Comparison of ENCODE assay signal across 22 mouse cellular contexts in genomic region chr6:137079701-137080100, GRCm38 (mm10).
A peak's percentile ranks its signal among the peaks of the same experiment; 100 is the strongest.
DNase-seq lines count a peak whose midpoint lies in the region; ATAC-seq and TF ChIP-seq lines count a peak whose summit lies in the region.
"Had no signal": no experiment of that assay in that cellular context is flagged by ENCODE, and none has a peak within 500 bp of the region (broad histone marks: within the 10 kb centered on the region; RNA-seq: fewer than 3 reads in every experiment).

No protein-coding gene starts in this region.

- H3K4me1 ChIP-seq in limb, embryonic 13.5 days, result peaks cover 6% of the 10 kb centered on the region; the same call in 1 of the 2 replicates
- H3K4me1 ChIP-seq in limb, embryonic 10.5 days, result peaks cover 5% of the 10 kb centered on the region
- H3K4me1 ChIP-seq in limb, embryonic 14.5 days (ENCODE audit: control insufficient read depth, insufficient read depth, low read length), result peaks cover 6% of the 10 kb centered on the region; the same call in 1 of the 2 replicates
- no peaks in the 10 kb centered on the region for H3K4me1 ChIP-seq in lung, postnatal 0 days (ENCODE audit: insufficient read depth, low read depth, low read length)
- H3K4me1 ChIP-seq: forebrain, embryonic 10.5 days; forebrain, embryonic 12.5 days had no signal

- 17% methylated on average over 6 of the region's 6 CpGs for WGBS in limb, embryonic 13.5 days
- 53% methylated on average over 6 of the region's 6 CpGs for WGBS in limb, embryonic 10.5 days
- WGBS in limb, embryonic 14.5 days, result 18% methylated on average over 6 of the region's 6 CpGs
- WGBS in lung, postnatal 0 days, result 68% methylated on average over 6 of the region's 6 CpGs

- H3K27me3 ChIP-seq in limb, embryonic 13.5 days, result no peaks in the 10 kb centered on the region
- H3K27me3 ChIP-seq in limb, embryonic 10.5 days (ENCODE audit: low read depth, poor library complexity, severe bottlenecking), result no peaks in the 10 kb centered on the region
- H3K27me3 ChIP-seq in limb, embryonic 14.5 days (ENCODE audit: control insufficient read depth, insufficient read depth, low read length), result no peaks in the 10 kb centered on the region
- no peaks in the 10 kb centered on the region for H3K27me3 ChIP-seq in lung, postnatal 0 days (replicated peaks; ENCODE audit: insufficient read depth, low read length)
- H3K27me3 ChIP-seq: embryonic facial prominence, embryonic 13.5 days; forebrain, embryonic 12.5 days had no signal

- H3K27ac ChIP-seq in limb, embryonic 13.5 days, result no peak overlapping the region
- no peak overlapping the region for H3K27ac ChIP-seq in limb, embryonic 10.5 days
- H3K27ac ChIP-seq in limb, embryonic 14.5 days (replicated peaks; ENCODE audit: low read depth, low read length), result no peak overlapping the region; the same call in 1 of the 2 replicates
- no peak overlapping the region for H3K27ac ChIP-seq in lung, postnatal 0 days (ENCODE audit: low read length)
- H3K27ac ChIP-seq: embryonic facial prominence, embryonic 13.5 days; forebrain, embryonic 10.5 days; forebrain, embryonic 12.5 days had no signal

- H3K9me3 ChIP-seq in limb, embryonic 13.5 days, result no peaks in the 10 kb centered on the region
- H3K9me3 ChIP-seq in limb, embryonic 10.5 days (replicated peaks), result no peaks in the 10 kb centered on the region
- H3K9me3 ChIP-seq in limb, embryonic 14.5 days (ENCODE audit: control insufficient read depth, low read length), result no peaks in the 10 kb centered on the region
- H3K9me3 ChIP-seq in lung, postnatal 0 days (ENCODE audit: low read length), result no peaks in the 10 kb centered on the region
- H3K9me3 ChIP-seq: embryonic facial prominence, embryonic 13.5 days; forebrain, embryonic 12.5 days had no signal

- TF ChIP-seq CTCF in lung, postnatal 0 days (IDR thresholded peaks at IDR 0.05), result no peak

- TF ChIP-seq POLR2A in limb, embryonic 14.5 days (IDR thresholded peaks at IDR 0.05; ENCODE audit: borderline replicate concordance, extremely low read depth, insufficient read depth, insufficient read length), result no peak

- no peak for TF ChIP-seq EP300 in lung, postnatal 0 days (IDR thresholded peaks at IDR 0.05)

- H3K4me3 ChIP-seq in limb, embryonic 13.5 days, result no peak overlapping the region
- no peak overlapping the region for H3K4me3 ChIP-seq in limb, embryonic 10.5 days
- no peak overlapping the region for H3K4me3 ChIP-seq in limb, embryonic 14.5 days (replicated peaks; ENCODE audit: low read length)
- H3K4me3 ChIP-seq in lung, postnatal 0 days (ENCODE audit: low read depth, low read length), result no peak overlapping the region
- H3K4me3 ChIP-seq: embryonic facial prominence, embryonic 13.5 days; erythroblast, embryonic 14.5 days; forebrain, embryonic 10.5 days; forebrain, embryonic 12.5 days had no signal

- 0 out of 2 replicates have a peak overlapping the region, but pooled peaks have one; percentile 14 for H3K4me2 ChIP-seq in limb, embryonic 13.5 days (replicated peaks)
- H3K4me2 ChIP-seq in limb, embryonic 14.5 days (replicated peaks; ENCODE audit: low read depth, low read length, severe bottlenecking), result no peak overlapping the region
- H3K4me2 ChIP-seq in lung, postnatal 0 days (replicated peaks; ENCODE audit: low read depth, low read length), result no peak overlapping the region
- H3K4me2 ChIP-seq: embryonic facial prominence, embryonic 13.5 days; forebrain, embryonic 12.5 days had no signal

- no peaks in the 10 kb centered on the region for H3K36me3 ChIP-seq in limb, embryonic 13.5 days
- no peaks in the 10 kb centered on the region for H3K36me3 ChIP-seq in limb, embryonic 10.5 days
- H3K36me3 ChIP-seq in limb, embryonic 14.5 days (ENCODE audit: control insufficient read depth, insufficient read depth, low read length), result no peaks in the 10 kb centered on the region
- no peaks in the 10 kb centered on the region for H3K36me3 ChIP-seq in lung, postnatal 0 days (ENCODE audit: insufficient read depth, low read length)
- H3K36me3 ChIP-seq: embryonic facial prominence, embryonic 13.5 days; forebrain, embryonic 10.5 days; forebrain, embryonic 12.5 days had no signal

- DNase-seq in limb, embryonic 10.5 days (ENCODE audit: low spot score), result no peak
- DNase-seq in forelimb bud, embryonic 11.5 days (ENCODE audit: low read depth, low spot score), result peak; percentile 38
- DNase-seq in limb, embryonic 14.5 days (ENCODE audit: low spot score), result peak; percentile 89
- no peak for DNase-seq in lung, postnatal 0 days (ENCODE audit: low spot score)
- DNase-seq: adrenal gland, adult 2 months; adrenal gland, postnatal 10 days; adrenal gland, postnatal 25 days; cerebellum, adult 11 months; cerebellum, adult 18-20 months; cerebellum, adult 8-10 months; cerebellum, adult 9-11 months; cerebellum, postnatal 14 days; cerebellum, postnatal 36 days; embryo, embryonic 11 days had no signal

- ATAC-seq in limb, embryonic 13.5 days (ENCODE audit: low FRiP score, low read depth), result peak; percentile 57; the same call in 1 of the 2 replicates
- peak; percentile 77; the same call in 1 of the 2 replicates for ATAC-seq in limb, embryonic 14.5 days (ENCODE audit: low FRiP score, low read depth)
- ATAC-seq in erythroblast, adult 5-6 weeks (replicated peaks; ENCODE audit: low FRiP score, poor library complexity, severe bottlenecking), result no peak
- no peak for ATAC-seq in lung, postnatal 0 days
- ATAC-seq: forebrain, embryonic 14.5 days; forebrain, embryonic 16.5 days had no signal

- H3K9ac ChIP-seq in limb, embryonic 13.5 days, result no peak overlapping the region
- no peak overlapping the region for H3K9ac ChIP-seq in limb, embryonic 14.5 days (ENCODE audit: low read depth, low read length, severe bottlenecking)
- no peak overlapping the region for H3K9ac ChIP-seq in lung, postnatal 0 days (replicated peaks; ENCODE audit: low read depth)
- H3K9ac ChIP-seq: embryonic facial prominence, embryonic 13.5 days; forebrain, embryonic 12.5 days had no signal

Comparison
In these comparisons a context has a peak if more than half of its experiments do, and no peak if none do; other contexts are left out.
1. DNase-seq: peak in forelimb bud, embryonic 11.5 days (single experiment) and limb, embryonic 14.5 days (single experiment); none in limb, embryonic 10.5 days (single experiment) and lung, postnatal 0 days (single experiment).
2. ATAC-seq: peak in limb, embryonic 13.5 days (single experiment) and limb, embryonic 14.5 days (single experiment); none in erythroblast, adult 5-6 weeks (single experiment) and lung, postnatal 0 days (single experiment).